Comparison of ENCODE assay signal across 22 mouse cellular contexts in genomic region chr8:123883094-123883493, GRCm38 (mm10). TPM values are rescaled to one million over a fixed set of nuclear protein-coding genes. Genes with fewer than 3 reads are reported as not detected.
A peak's percentile ranks its signal among the peaks of the same experiment; 100 is the strongest.
DNase-seq lines count a peak whose midpoint lies in the region; ATAC-seq lines count a peak whose summit lies in the region.
"Had no signal": no experiment of that assay in that cellular context is flagged by ENCODE, and none has a peak within 500 bp of the region (broad histone marks: within the 10 kb centered on the region; RNA-seq: fewer than 3 reads in every experiment).

No protein-coding gene starts in this region.

- H3K27me3 ChIP-seq in heart, embryonic 12.5 days (replicated peaks), result peaks cover 19% of the 10 kb centered on the region
- H3K27me3 ChIP-seq in heart, embryonic 11.5 days (ENCODE audit: control insufficient read depth, insufficient read depth, low read length), result peaks cover 3% of the 10 kb centered on the region; the same call in 1 of the 2 replicates
- H3K27me3 ChIP-seq in megakaryocyte, embryonic 14.5 days (replicated peaks), result peaks cover 82% of the 10 kb centered on the region
- H3K27me3 ChIP-seq: forebrain, embryonic 15.5 days had no signal

- H3K4me3 ChIP-seq in heart, embryonic 12.5 days, result no peak overlapping the region
- H3K4me3 ChIP-seq in heart, embryonic 11.5 days (ENCODE audit: low read depth, low read length), result no peak overlapping the region
- H3K4me3 ChIP-seq in megakaryocyte, embryonic 14.5 days (replicated peaks), result peak overlapping the region; percentile 51
- H3K4me3 ChIP-seq: erythroblast, embryonic 14.5 days; forebrain, embryonic 15.5 days; heart, adult 2 months; hindbrain, embryonic 13.5 days; neural tube, embryonic 15.5 days had no signal

- no peak overlapping the region for H3K27ac ChIP-seq in heart, embryonic 12.5 days (ENCODE audit: poor library complexity, severe bottlenecking)
- H3K27ac ChIP-seq in heart, embryonic 11.5 days (ENCODE audit: low read depth, low read length), result no peak overlapping the region
- H3K27ac ChIP-seq: heart, adult 2 months; hindbrain, embryonic 13.5 days; neural tube, embryonic 15.5 days had no signal

- DNase-seq in gastrocnemius, postnatal 36 days, result peak; percentile 43 to 65
- peak; percentile 96 for DNase-seq in skeletal muscle tissue, adult 2 months (ENCODE audit: low read depth, low spot score)
- DNase-seq in ovary, adult 18-20 months (ENCODE audit: low spot score), result no peak
- DNase-seq in layer of hippocampus, adult 9-10 months (ENCODE audit: low spot score), result no peak
- DNase-seq: cerebellum, adult 2 months; cerebellum, postnatal 36 days; heart, postnatal 14 days; kidney, adult 9 months; kidney, postnatal 25 days; lung, embryonic 14.5 days; midbrain, embryonic 14.5 days; right cerebral cortex, postnatal 4 days had no signal

- H3K4me1 ChIP-seq in heart, embryonic 12.5 days (replicated peaks), result peaks cover 31% of the 10 kb centered on the region
- peaks cover 15% of the 10 kb centered on the region for H3K4me1 ChIP-seq in heart, embryonic 11.5 days (ENCODE audit: control insufficient read depth, insufficient read depth, low read length)
- H3K4me1 ChIP-seq in megakaryocyte, embryonic 14.5 days, result peaks cover 45% of the 10 kb centered on the region

- no peaks in the 10 kb centered on the region for H3K9me3 ChIP-seq in heart, embryonic 12.5 days (replicated peaks)
- H3K9me3 ChIP-seq in heart, embryonic 11.5 days (replicated peaks; ENCODE audit: control insufficient read depth, low read length), result no peaks in the 10 kb centered on the region
- H3K9me3 ChIP-seq in megakaryocyte, embryonic 14.5 days, result peaks cover 4% of the 10 kb centered on the region; the same call in 1 of the 2 replicates
- H3K9me3 ChIP-seq: forebrain, embryonic 15.5 days; hindbrain, embryonic 13.5 days; neural tube, embryonic 15.5 days had no signal

- intact Hi-C loops in gastrocnemius, postnatal 36 days (cut with DNase I), result no loop called here

- 57% methylated on average over 4 of the region's 4 CpGs for WGBS in heart, embryonic 12.5 days
- 53% methylated on average over 4 of the region's 4 CpGs for WGBS in heart, embryonic 11.5 days (ENCODE audit: insufficient replicate concordance)

- no peak for ATAC-seq in heart, embryonic 12.5 days (ENCODE audit: insufficient number of reproducible peaks, low FRiP score)
- no peak for ATAC-seq in heart, embryonic 11.5 days (replicated peaks; ENCODE audit: insufficient number of reproducible peaks, low FRiP score, low TSS enrichment)
- no peak for ATAC-seq in megakaryocyte, adult 5-6 weeks (ENCODE audit: poor library complexity, severe bottlenecking)
- ATAC-seq: forebrain, embryonic 15.5 days had no signal

- no peak overlapping the region for H3K4me2 ChIP-seq in heart, embryonic 12.5 days
- no peak overlapping the region for H3K4me2 ChIP-seq in heart, embryonic 11.5 days
- H3K4me2 ChIP-seq: forebrain, embryonic 15.5 days; hindbrain, embryonic 13.5 days; lung, embryonic 14.5 days; neural tube, embryonic 15.5 days had no signal

- H3K36me3 ChIP-seq in heart, embryonic 12.5 days, result no peaks in the 10 kb centered on the region
- no peaks in the 10 kb centered on the region for H3K36me3 ChIP-seq in heart, embryonic 11.5 days (ENCODE audit: control insufficient read depth, insufficient read depth, low read length)
- no peaks in the 10 kb centered on the region for H3K36me3 ChIP-seq in megakaryocyte, embryonic 14.5 days (replicated peaks; ENCODE audit: low read length)
- H3K36me3 ChIP-seq: forebrain, embryonic 15.5 days; hindbrain, embryonic 13.5 days; neural tube, embryonic 15.5 days had no signal

- 0 out of 2 replicates have a peak overlapping the region, but pooled peaks have one; percentile 34 for H3K9ac ChIP-seq in heart, embryonic 12.5 days
- no peak overlapping the region for H3K9ac ChIP-seq in heart, embryonic 11.5 days (ENCODE audit: low read depth, low read length)
- H3K9ac ChIP-seq: forebrain, embryonic 15.5 days; hindbrain, embryonic 13.5 days; lung, embryonic 14.5 days; neural tube, embryonic 15.5 days had no signal

RNA-seq across cellular contexts. Expression of gene Acta1, which starts 11.5 kb away (rescaled TPM):
- 481 and 483 TPM in 2 replicates for polyA plus RNA-seq in heart, embryonic 12.5 days (2016; fragmentation: Nextera tagmentation; extraction: Ambion mirVana)
- 558 and 581 TPM in 2 replicates for polyA plus RNA-seq in heart, embryonic 11.5 days (2014; fragmentation: Nextera tagmentation; extraction: Ambion mirVana)
- 0.45 TPM in 1 of 2 replicates, not detected in the other for polyA plus RNA-seq in megakaryocyte, embryonic 14.5 days (2012; ENCODE audit: insufficient read depth, low replicate concordance)
- total RNA-seq in megakaryocyte, adult 5-6 weeks (2015), result not detected in 2 replicates
- total RNA-seq in megakaryocyte, adult 5-6 weeks (2017), result not detected in 2 replicates
- total RNA-seq in gastrocnemius, postnatal 36 days (2021), result over 10,000 TPM; 54,633 to 61,739 TPM
- total RNA-seq: CH12.LX had no signal

RNA-seq across cellular contexts. Expression of gene Ccsap, which starts 23.1 kb away (rescaled TPM):
- 3.3 and 4.1 TPM in 2 replicates for polyA plus RNA-seq in heart, embryonic 12.5 days (2016; fragmentation: Nextera tagmentation; extraction: Ambion mirVana)
- polyA plus RNA-seq in heart, embryonic 11.5 days (2014; fragmentation: Nextera tagmentation; extraction: Ambion mirVana), result 2.5 and 4.0 TPM in 2 replicates
- 1.5 TPM in 1 of 2 replicates, not detected in the other for polyA plus RNA-seq in megakaryocyte, embryonic 14.5 days (2012; ENCODE audit: insufficient read depth, low replicate concordance)
- total RNA-seq in megakaryocyte, adult 5-6 weeks (2015), result 8.0 and 9.2 TPM in 2 replicates
- total RNA-seq in megakaryocyte, adult 5-6 weeks (2017), result 11.1 and 11.7 TPM in 2 replicates
- total RNA-seq in gastrocnemius, postnatal 36 days (2021), result under 1 TPM; 0.54 to 0.66 TPM

Comparison
In these comparisons a context has a peak if more than half of its experiments do, and no peak if none do; other contexts are left out.
1. DNase-seq: peak in gastrocnemius, postnatal 36 days (2 of 2) and skeletal muscle tissue, adult 2 months (single experiment); none in ovary, adult 18-20 months (single experiment) and layer of hippocampus, adult 9-10 months (single experiment).
2. RNA of gene Acta1, which starts 11.5 kb away (polyA plus RNA-seq): 558 to 581 TPM in heart, embryonic 11.5 days and 481 to 483 TPM in heart, embryonic 12.5 days; 0.45 TPM in megakaryocyte, embryonic 14.5 days; every median in the first group is over 100 times any median in the second.